Mouse (Mus musculus) hindbrain, embryonic 11.5 days (tissue): ENCODE results near the gene Rpl35a. TPM values are rescaled to one million over a fixed set of nuclear protein-coding genes. Genes with fewer than 3 reads are reported as not detected.
A peak's percentile ranks its signal among the peaks of the same experiment; 100 is the strongest.
"Not testable (repeated sequence)": the region's sequence is repeated elsewhere in the genome, so short reads cannot be mapped to it uniquely, and the experiment has no call there.

Source experiments
- ATAC-seq: fragments of 200-750 bp; cut with Nextera tagmentation; 2 replicates; pipeline ENCODE4 v1.8.0; 2017; ENCODE audit warnings: mild to moderate bottlenecking, moderate TSS enrichment, moderate library complexity; ENCODE audit not compliant: low FRiP score
- DNase-seq: peaks from one replicate; pipeline ENCODE4 v3.0.0-alpha.2; 2015; ENCODE audit warnings: low spot score
- H3K27ac ChIP-seq: fragments of 300-500 bp; sonication (generic); 2 replicates; pipeline ENCODE4 v1.5.1; 2014; ENCODE audit warnings: mild to moderate bottlenecking, low read depth, low read length
- H3K27me3 ChIP-seq: fragments of 300-500 bp; sonication (generic); 2 replicates; pipeline ENCODE4 v1.6.1; 2014; ENCODE audit warnings: mild to moderate bottlenecking, low read length, moderate library complexity, mixed read lengths; ENCODE audit not compliant: control insufficient read depth, insufficient read depth
- H3K36me3 ChIP-seq: fragments of 300-500 bp; sonication (generic); 2 replicates; pipeline ENCODE4 v1.6.1; 2014; ENCODE audit warnings: mild to moderate bottlenecking, low read length, moderate library complexity, mixed read lengths; ENCODE audit not compliant: control insufficient read depth, insufficient read depth
- H3K4me1 ChIP-seq: fragments of 300-500 bp; sonication (generic); replicated peaks from 2 replicates; pipeline ENCODE4 v1.6.1; 2014; ENCODE audit warnings: low read length, mixed read lengths; ENCODE audit not compliant: control insufficient read depth, insufficient read depth
- H3K4me2 ChIP-seq: fragments of 300-500 bp; sonication (generic); replicated peaks from 2 replicates; pipeline ENCODE4 v1.6.1; 2014; ENCODE audit warnings: mild to moderate bottlenecking, low read depth, low read length
- H3K4me3 ChIP-seq: fragments of 300-500 bp; sonication (generic); 2 replicates; pipeline ENCODE4 v1.5.1; 2014; ENCODE audit warnings: low read depth, low read length
- H3K9ac ChIP-seq: fragments of 300-500 bp; sonication (generic); 2 replicates; pipeline ENCODE4 v1.6.1; 2014; ENCODE audit warnings: low read depth, low read length
- H3K9me3 ChIP-seq: fragments of 300-500 bp; sonication (generic); 2 replicates; pipeline ENCODE4 v1.6.1; 2016; ENCODE audit warnings: low read length; ENCODE audit not compliant: control insufficient read depth
- WGBS: fragments of 180-500 bp; shearing (Covaris S2); extraction: QIAGEN DNeasy Blood & Tissue Kit; methylation state at CpG from one replicate; pipeline ENCODE4 v1.1.7; 2014; 5-methylcytosine and 5-hydroxymethylcytosine counted together
- polyA plus RNA-seq: library from polyadenylated mRNA; unstranded; fragments of >200 nt; fragmentation: Nextera tagmentation; extraction: Ambion mirVana; gene quantifications from 2 replicates; pipeline ENCODE4 v1.2.1, GENCODE M21; 2014

Gene Rpl35a
- polyA plus RNA-seq, 1 experiment from 2014 or later, result 789 TPM

- 89% methylated on average over 1 of the region's 1 CpGs for WGBS
- no peak for ATAC-seq
Measured at GRCm38 (mm10) chr16:33048004-33048403, 8.2 kb upstream of the Rpl35a start.

GRCm38 (mm10) chr16:33048686-33049085 is 7.6 kb upstream of the Rpl35a start:
- no peak overlapping the region for H3K27ac ChIP-seq
- H3K4me1 ChIP-seq, result no peaks in the 10 kb centered on the region
- no peak overlapping the region for H3K4me3 ChIP-seq
- WGBS, result 73% methylated on average over 2 of the region's 2 CpGs
- H3K36me3 ChIP-seq, result no peaks in the 10 kb centered on the region
- H3K4me2 ChIP-seq, result no peak overlapping the region
- ATAC-seq, result no peak
- H3K27me3 ChIP-seq, result no peaks in the 10 kb centered on the region
- no peak overlapping the region for H3K9ac ChIP-seq
- H3K9me3 ChIP-seq, result no peaks in the 10 kb centered on the region
- no peak for DNase-seq

More at GRCm38 (mm10) chr16:33048004-33048403, 8.2 kb upstream of the Rpl35a start:
- Histone ChIP-seq H3K27me3 (no peaks in the 10 kb centered on the region), H3K4me2 (no peak overlapping the region), H3K27ac (no peak overlapping the region), H3K4me3 (no peak overlapping the region), H3K9ac (no peak overlapping the region), H3K9me3 (no peaks in the 10 kb centered on the region), H3K36me3 (no peaks in the 10 kb centered on the region), H3K4me1 (no peaks in the 10 kb centered on the region)
- no peak for DNase-seq

- no peaks in the 10 kb centered on the region for H3K36me3 ChIP-seq
- no peak for ATAC-seq
- no peak overlapping the region for H3K9ac ChIP-seq
- H3K4me2 ChIP-seq, result no peak overlapping the region
- H3K27me3 ChIP-seq, result no peaks in the 10 kb centered on the region
- no peak overlapping the region for H3K4me3 ChIP-seq
- no peak overlapping the region for H3K27ac ChIP-seq
- H3K4me1 ChIP-seq, result no peaks in the 10 kb centered on the region
- DNase-seq, result no peak
- no peaks in the 10 kb centered on the region for H3K9me3 ChIP-seq
- 93% methylated on average over 16 of the region's 16 CpGs for WGBS
Measured at GRCm38 (mm10) chr16:33049809-33050208, 6.4 kb upstream of the Rpl35a start.

- Histone ChIP-seq H3K9me3 (no peaks in the 10 kb centered on the region), H3K27me3 (no peaks in the 10 kb centered on the region), H3K27ac (no peak overlapping the region), H3K4me1 (peaks cover 3% of the 10 kb centered on the region; the same call in 1 of the 2 replicates), H3K36me3 (no peaks in the 10 kb centered on the region), H3K9ac (no peak overlapping the region), H3K4me3 (no peak overlapping the region), H3K4me2 (no peak overlapping the region)
- no peak for ATAC-seq
- 80% methylated on average over 5 of the region's 5 CpGs for WGBS
- no peak for DNase-seq
Measured at GRCm38 (mm10) chr16:33053141-33053540, 3.1 kb upstream of the Rpl35a start.

- not testable (repeated sequence) for ATAC-seq, DNase-seq, H3K4me1 ChIP-seq, H3K9ac ChIP-seq, H3K4me2 ChIP-seq, H3K27ac ChIP-seq, H3K4me3 ChIP-seq, H3K27me3 ChIP-seq, H3K9me3 ChIP-seq, H3K36me3 ChIP-seq
- 77% methylated on average over 2 of the region's 2 CpGs for WGBS
Measured at GRCm38 (mm10) chr16:33054927-33055326, 1.3 kb upstream of the Rpl35a start.

GRCm38 (mm10) chr16:33055655-33056054 is 598 bp upstream of the Rpl35a start:
- Histone ChIP-seq H3K9ac (peak overlapping the region; percentile 98; the same call in 1 of the 2 replicates), H3K36me3 (peaks cover 8% of the 10 kb centered on the region), H3K4me3 (peak overlapping the region; percentile 98), H3K4me1 (peaks cover 4% of the 10 kb centered on the region; the same call in 1 of the 2 replicates), H3K27ac (no peak overlapping the region), H3K4me2 (peak overlapping the region; percentile 50), H3K27me3 (no peaks in the 10 kb centered on the region), H3K9me3 (no peaks in the 10 kb centered on the region)
- 27% methylated on average over 10 of the region's 10 CpGs for WGBS
- DNase-seq (no peak), ATAC-seq (peak; percentile 53)

- Histone ChIP-seq H3K9me3 (no peaks in the 10 kb centered on the region), H3K9ac (peak overlapping the region; percentile 98), H3K4me1 (peaks cover 4% of the 10 kb centered on the region; the same call in 1 of the 2 replicates), H3K4me2 (peak overlapping the region; percentile 63), H3K27me3 (no peaks in the 10 kb centered on the region), H3K27ac (peak overlapping the region; percentile 81), H3K4me3 (peak overlapping the region; percentile 98), H3K36me3 (peaks cover 8% of the 10 kb centered on the region)
- DNase-seq (no peak), ATAC-seq (peak; percentile 44; the same call in 1 of the 2 replicates)
- WGBS, result under 1% methylated on average over 24 of the region's 24 CpGs
Measured at GRCm38 (mm10) chr16:33056786-33057185, 533 bp downstream of the Rpl35a start.

GRCm38 (mm10) chr16:33058033-33058432 is 1.8 kb downstream of the Rpl35a start:
- WGBS, result 92% methylated on average over 16 of the region's 16 CpGs
- Histone ChIP-seq H3K4me1 (peaks cover 4% of the 10 kb centered on the region; the same call in 1 of the 2 replicates), H3K4me2 (peak overlapping the region; percentile 26), H3K4me3 (peak overlapping the region; percentile 13), H3K27ac (no peak overlapping the region), H3K9ac (0 out of 2 replicates have a peak overlapping the region, but pooled peaks have one; percentile 25), H3K9me3 (no peaks in the 10 kb centered on the region), H3K27me3 (no peaks in the 10 kb centered on the region), H3K36me3 (peaks cover 8% of the 10 kb centered on the region)
- ATAC-seq (no peak), DNase-seq (no peak)

- DNase-seq, H3K27me3 ChIP-seq, ATAC-seq, H3K9me3 ChIP-seq, H3K36me3 ChIP-seq, H3K4me2 ChIP-seq, H3K9ac ChIP-seq, H3K4me3 ChIP-seq, H3K4me1 ChIP-seq, H3K27ac ChIP-seq: not testable (repeated sequence)
- 92% methylated on average over 9 of the region's 9 CpGs for WGBS
Measured at GRCm38 (mm10) chr16:33058656-33059055, 2.4 kb downstream of the Rpl35a start.
